ENCODE assay signal across 8 mouse cellular contexts in the genomic region with DNA sequence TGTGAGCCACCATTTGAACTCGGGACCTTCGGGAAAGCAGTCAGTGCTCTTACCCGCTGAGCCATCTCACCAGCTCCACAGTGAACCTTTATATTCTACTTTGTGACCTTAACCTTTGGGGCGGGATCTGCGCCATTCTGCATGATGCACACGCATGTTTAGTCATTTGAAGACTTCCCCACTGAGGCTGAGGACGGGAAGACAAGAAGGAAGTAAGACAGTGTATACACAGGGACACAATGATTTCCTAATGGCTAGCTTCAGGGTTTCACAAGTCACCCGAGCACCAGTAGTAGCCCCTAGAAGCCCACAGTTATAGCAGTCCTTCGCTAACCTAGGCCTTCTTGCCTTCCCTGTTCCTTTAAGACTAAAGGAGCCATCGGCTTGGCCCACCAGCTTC. TPM values are rescaled to one million over a fixed set of nuclear protein-coding genes. Genes with fewer than 3 reads are reported as not detected.
DNase-seq lines count a peak whose midpoint lies in the region; ATAC-seq and TF ChIP-seq lines count a peak whose summit lies in the region.

No protein-coding gene starts in this region.

- peak overlapping the region; percentile 41 for H3K9ac ChIP-seq in heart, adult 2 months (ENCODE audit: low read depth, low read length)

- intact Hi-C loops in heart, adult 2 months (cut with DNase I) = loop anchor here (2.0 kb wide), 1 partner anchor 25 kb away; a partner anchor contains a TSS

- no peak for DNase-seq in heart, adult 2 months
- no peak for DNase-seq in heart, postnatal 4 days
- DNase-seq in hindbrain, embryonic 10.5 days (ENCODE audit: low spot score) = no peak
- no peak for DNase-seq in adrenal gland, adult 2 months
- DNase-seq in right cerebral cortex, postnatal 10 days (ENCODE audit: low spot score in 2 of 2) = no peak
- no peak for DNase-seq in spleen, postnatal 4 days (ENCODE audit: low spot score in 2 of 2)

- no peak for TF ChIP-seq CTCF in heart, adult 2 months (IDR thresholded peaks at IDR 0.05)
- TF ChIP-seq CTCF in E14TG2a.4 (conservative IDR thresholded peaks at IDR 0.05; ENCODE audit: low read length) = no peak

- peak overlapping the region; percentile 97; the same call in 1 of the 2 replicates for H3K4me3 ChIP-seq in heart, adult 2 months
- H3K4me3 ChIP-seq in E14TG2a.4 (replicated peaks; ENCODE audit: low read length) = peak overlapping the region; percentile 93
- peak overlapping the region; percentile 93 for H3K4me3 ChIP-seq in hindbrain, embryonic 10.5 days

- no peaks in the 10 kb centered on the region for H3K27me3 ChIP-seq in heart, adult 2 months (ENCODE audit: control insufficient read depth, insufficient read depth, low read length)
- no peaks in the 10 kb centered on the region for H3K27me3 ChIP-seq in E14TG2a.4 (ENCODE audit: insufficient read depth, low read length)
- no peaks in the 10 kb centered on the region for H3K27me3 ChIP-seq in hindbrain, embryonic 10.5 days (ENCODE audit: insufficient read depth, poor library complexity, severe bottlenecking)

- 72% methylated on average over 10 of the region's 10 CpGs for WGBS in heart, adult 2 months
- WGBS in hindbrain, embryonic 10.5 days = 77% methylated on average over 10 of the region's 10 CpGs

- H3K4me1 ChIP-seq in heart, adult 2 months (ENCODE audit: control insufficient read depth, insufficient read depth, low read length) = peaks cover 17% of the 10 kb centered on the region
- H3K4me1 ChIP-seq in E14TG2a.4 (replicated peaks; ENCODE audit: low read depth, low read length) = peaks cover 50% of the 10 kb centered on the region
- peaks cover 25% of the 10 kb centered on the region for H3K4me1 ChIP-seq in hindbrain, embryonic 10.5 days (replicated peaks)

- ATAC-seq in megakaryocyte, adult 5-6 weeks (ENCODE audit: poor library complexity, severe bottlenecking) = peak; percentile 65

- TF ChIP-seq EP300 in heart, adult 2 months (IDR thresholded peaks at IDR 0.05; ENCODE audit: insufficient read depth, low read depth, low read length) = no peak

- no peaks in the 10 kb centered on the region for H3K9me3 ChIP-seq in E14TG2a.4 (ENCODE audit: low read length)
- 0 out of 2 replicates have a peak, but pooled peaks cover 4% of the 10 kb centered on the region for H3K9me3 ChIP-seq in hindbrain, embryonic 10.5 days

- no peaks in the 10 kb centered on the region for H3K36me3 ChIP-seq in heart, adult 2 months (ENCODE audit: control insufficient read depth, insufficient read depth, low read length)
- H3K36me3 ChIP-seq in E14TG2a.4 (ENCODE audit: insufficient read depth, low read length) = no peaks in the 10 kb centered on the region
- peaks cover 14% of the 10 kb centered on the region for H3K36me3 ChIP-seq in hindbrain, embryonic 10.5 days

- no peak for TF ChIP-seq POLR2A in heart, adult 2 months (IDR thresholded peaks at IDR 0.05; ENCODE audit: insufficient read depth, low read depth, low read length)

- peak overlapping the region; percentile 90 for H3K27ac ChIP-seq in heart, adult 2 months
- H3K27ac ChIP-seq in hindbrain, embryonic 10.5 days = peak overlapping the region; percentile 85

- peaks cover 3% of the 10 kb centered on the region; the same call in 1 of the 2 replicates for H3K79me2 ChIP-seq in heart, adult 2 months (replicated peaks; ENCODE audit: control insufficient read depth, insufficient read depth, low read length)

RNA-seq across cellular contexts. Expression of a gene that starts 0.5 kb away (rescaled TPM):
- 10 to 100 TPM; 72.6 to 80.4 TPM for total RNA-seq in heart, adult 2 months (2021)
- polyA plus RNA-seq in heart, adult 2 months (2012; rRNA removed) = 71.9 and 96.9 TPM in 2 replicates
- 10 to 100 TPM; 52.2 to 59.8 TPM for total RNA-seq in heart, postnatal 4 days (2021)
- 60.3 and 61.4 TPM in 2 replicates for polyA plus RNA-seq in hindbrain, embryonic 10.5 days (2016; fragmentation: Nextera tagmentation; extraction: Ambion mirVana)
- 60.7 and 76.8 TPM in 2 replicates for total RNA-seq in megakaryocyte, adult 5-6 weeks (2015)
- 54.9 and 60.4 TPM in 2 replicates for total RNA-seq in megakaryocyte, adult 5-6 weeks (2017)
- 10 to 100 TPM; 42.7 to 71.0 TPM for total RNA-seq in adrenal gland, adult 2 months (2021)
- 33.9 and 35.3 TPM in 2 replicates for polyA plus RNA-seq in adrenal gland, adult 2 months (2012; rRNA removed)

RNA-seq across cellular contexts. Expression of a gene that starts 17.8 kb away (rescaled TPM):
- 1 to 10 TPM; 1.6 to 2.0 TPM for total RNA-seq in heart, adult 2 months (2021)
- polyA plus RNA-seq in heart, adult 2 months (2012; rRNA removed) = 4.6 TPM in 2 replicates
- total RNA-seq in heart, postnatal 4 days (2021) = 1 to 10 TPM; 7.6 to 9.8 TPM
- 48.5 and 49.7 TPM in 2 replicates for polyA plus RNA-seq in hindbrain, embryonic 10.5 days (2016; fragmentation: Nextera tagmentation; extraction: Ambion mirVana)
- 6.4 and 7.6 TPM in 2 replicates for total RNA-seq in megakaryocyte, adult 5-6 weeks (2015)
- 10.0 and 11.6 TPM in 2 replicates for total RNA-seq in megakaryocyte, adult 5-6 weeks (2017)
- 10 to 100 TPM; 15.5 to 24.8 TPM for total RNA-seq in adrenal gland, adult 2 months (2021)
- polyA plus RNA-seq in adrenal gland, adult 2 months (2012; rRNA removed) = 22.9 and 33.3 TPM in 2 replicates

RNA-seq across cellular contexts. Expression of a gene that starts 25.2 kb away (rescaled TPM):
- total RNA-seq in heart, adult 2 months (2021) = 10 to 100 TPM; 30.4 to 34.6 TPM
- 24.0 and 25.3 TPM in 2 replicates for polyA plus RNA-seq in heart, adult 2 months (2012; rRNA removed)
- total RNA-seq in heart, postnatal 4 days (2021) = 10 to 100 TPM; 42.4 to 45.9 TPM
- 54.3 and 59.5 TPM in 2 replicates for polyA plus RNA-seq in hindbrain, embryonic 10.5 days (2016; fragmentation: Nextera tagmentation; extraction: Ambion mirVana)
- 72.1 and 86.7 TPM in 2 replicates for total RNA-seq in megakaryocyte, adult 5-6 weeks (2015)
- 143 and 189 TPM in 2 replicates for total RNA-seq in megakaryocyte, adult 5-6 weeks (2017)
- 10 to 100 TPM; 82.7 to 86.3 TPM for total RNA-seq in adrenal gland, adult 2 months (2021)
- polyA plus RNA-seq in adrenal gland, adult 2 months (2012; rRNA removed) = 31.8 and 35.2 TPM in 2 replicates

RNA-seq across cellular contexts. Expression of a gene that starts 26.7 kb away (rescaled TPM):
- total RNA-seq in heart, adult 2 months (2021) = 10 to 100 TPM; 35.9 to 37.1 TPM
- 52.2 and 55.1 TPM in 2 replicates for polyA plus RNA-seq in heart, adult 2 months (2012; rRNA removed)
- 10 to 100 TPM; 46.3 to 46.9 TPM for total RNA-seq in heart, postnatal 4 days (2021)
- 213 and 223 TPM in 2 replicates for polyA plus RNA-seq in hindbrain, embryonic 10.5 days (2016; fragmentation: Nextera tagmentation; extraction: Ambion mirVana)
- 49.7 and 51.4 TPM in 2 replicates for total RNA-seq in megakaryocyte, adult 5-6 weeks (2015)
- total RNA-seq in megakaryocyte, adult 5-6 weeks (2017) = 21.4 and 25.3 TPM in 2 replicates
- total RNA-seq in adrenal gland, adult 2 months (2021) = 10 to 100 TPM; 59.8 to 78.2 TPM
- 155 and 169 TPM in 2 replicates for polyA plus RNA-seq in adrenal gland, adult 2 months (2012; rRNA removed)

RNA-seq across cellular contexts. Expression of a gene that starts 41.4 kb away (rescaled TPM):
- total RNA-seq in heart, adult 2 months (2021) = 10 to 100 TPM; 19.4 to 20.9 TPM
- polyA plus RNA-seq in heart, adult 2 months (2012; rRNA removed) = 19.0 and 29.2 TPM in 2 replicates
- 10 to 100 TPM; 17.1 to 18.3 TPM for total RNA-seq in heart, postnatal 4 days (2021)
- 60.7 and 61.2 TPM in 2 replicates for polyA plus RNA-seq in hindbrain, embryonic 10.5 days (2016; fragmentation: Nextera tagmentation; extraction: Ambion mirVana)
- 14.9 and 18.5 TPM in 2 replicates for total RNA-seq in megakaryocyte, adult 5-6 weeks (2015)
- 20.6 and 26.2 TPM in 2 replicates for total RNA-seq in megakaryocyte, adult 5-6 weeks (2017)
- total RNA-seq in adrenal gland, adult 2 months (2021) = 10 to 100 TPM; 23.1 to 35.5 TPM
- polyA plus RNA-seq in adrenal gland, adult 2 months (2012; rRNA removed) = 59.2 and 59.4 TPM in 2 replicates
